Comparison of ENCODE assay signal across 8 mouse cellular contexts in the genomic region with DNA sequence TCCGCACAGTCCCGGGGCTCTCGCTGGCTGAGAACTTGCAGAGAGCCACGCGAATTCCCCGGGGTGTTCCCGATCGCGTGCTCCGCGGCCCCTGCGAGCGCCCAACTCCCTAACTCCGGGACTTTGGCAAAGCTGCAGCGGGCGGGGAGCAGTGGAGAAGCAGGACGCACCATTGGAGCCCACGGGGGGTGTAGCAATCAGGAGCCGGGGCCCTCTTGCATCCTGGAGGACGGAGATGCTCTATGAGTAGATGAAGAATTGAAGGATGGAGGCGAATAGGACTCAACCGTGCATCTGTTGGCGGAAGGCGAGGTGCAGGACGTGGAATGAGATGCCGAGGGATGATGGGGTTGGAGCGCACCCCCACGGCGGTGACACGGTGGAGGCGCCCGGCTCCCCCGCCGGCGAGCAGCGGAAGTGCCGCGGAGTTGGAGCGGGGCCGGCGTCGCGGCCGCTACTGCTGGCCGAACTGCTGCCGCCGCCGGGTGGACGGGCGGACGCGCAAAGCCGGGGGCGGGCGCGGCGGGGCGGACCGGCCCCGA. TPM values are rescaled to one million over a fixed set of nuclear protein-coding genes. Genes with fewer than 3 reads are reported as not detected.
A peak's percentile ranks its signal among the peaks of the same experiment; 100 is the strongest.
DNase-seq lines count a peak whose midpoint lies in the region; ATAC-seq and TF ChIP-seq lines count a peak whose summit lies in the region.

A gene (plus strand): TSS at position 425 of the 542 bp plus-strand sequence.

- WGBS in heart, embryonic 13.5 days = 1% methylated on average over 59 of the region's 60 CpGs
- WGBS in kidney, postnatal 0 days = under 1% methylated on average over 52 of the region's 60 CpGs
- WGBS in liver, embryonic 11.5 days = under 1% methylated on average over 55 of the region's 60 CpGs

- 0 out of 2 replicates have a peak, but pooled peaks cover 3% of the 10 kb centered on the region for H3K36me3 ChIP-seq in heart, embryonic 13.5 days
- H3K36me3 ChIP-seq in kidney, postnatal 0 days (ENCODE audit: insufficient read depth, low read length) = no peaks in the 10 kb centered on the region
- no peaks in the 10 kb centered on the region for H3K36me3 ChIP-seq in liver, embryonic 11.5 days (ENCODE audit: control insufficient read depth, insufficient read depth, low read length)
- H3K36me3 ChIP-seq in myocyte (ENCODE audit: control insufficient read depth, insufficient read depth) = no peaks in the 10 kb centered on the region

- peaks cover 30% of the 10 kb centered on the region for H3K79me2 ChIP-seq in myocyte (ENCODE audit: control insufficient read depth, insufficient read depth)

- H3K4me3 ChIP-seq in brown adipose tissue, adult 24 weeks (ENCODE audit: insufficient read depth, low read depth, low read length) = peak within 1 kb of the TSS; percentile 76
- peak within 1 kb of the TSS; percentile 82 for H3K4me3 ChIP-seq in heart, embryonic 13.5 days
- H3K4me3 ChIP-seq in kidney, postnatal 0 days (replicated peaks; ENCODE audit: low read depth, low read length) = peak within 1 kb of the TSS; percentile 82
- peak within 1 kb of the TSS; percentile 84 for H3K4me3 ChIP-seq in liver, embryonic 11.5 days (ENCODE audit: low read depth, low read length)
- H3K4me3 ChIP-seq in myocyte = peak within 1 kb of the TSS; percentile 77

- H3K9ac ChIP-seq in heart, embryonic 13.5 days = peak within 1 kb of the TSS; percentile 92
- H3K9ac ChIP-seq in kidney, postnatal 0 days (ENCODE audit: low read depth, low read length) = peak within 1 kb of the TSS; percentile 82
- peak within 1 kb of the TSS; percentile 90 for H3K9ac ChIP-seq in liver, embryonic 11.5 days (ENCODE audit: low read depth, low read length)

- TF ChIP-seq CTCF in kidney, postnatal 0 days (IDR thresholded peaks at IDR 0.05; ENCODE audit: low read depth) = peak; percentile 33; the same call in 1 of the 2 replicates

- H3ac ChIP-seq in myocyte (ENCODE audit: control insufficient read depth, insufficient read length) = peak within 1 kb of the TSS; percentile 64

- no peaks in the 10 kb centered on the region for H3K27me3 ChIP-seq in heart, embryonic 13.5 days (replicated peaks)
- no peaks in the 10 kb centered on the region for H3K27me3 ChIP-seq in kidney, postnatal 0 days (ENCODE audit: insufficient read depth, low read length)
- H3K27me3 ChIP-seq in liver, embryonic 11.5 days (replicated peaks; ENCODE audit: control insufficient read depth, insufficient read depth, low read length) = peaks cover 4% of the 10 kb centered on the region; the same call in 1 of the 2 replicates
- no peaks in the 10 kb centered on the region for H3K27me3 ChIP-seq in myocyte (ENCODE audit: control insufficient read depth, insufficient read depth, insufficient read length)

- peak within 1 kb of the TSS; percentile 98 for H3K4me2 ChIP-seq in heart, embryonic 13.5 days
- H3K4me2 ChIP-seq in kidney, postnatal 0 days (ENCODE audit: low read length) = peak within 1 kb of the TSS; percentile 96
- peak within 1 kb of the TSS; percentile 84 for H3K4me2 ChIP-seq in liver, embryonic 11.5 days
- H3K4me2 ChIP-seq in myocyte (ENCODE audit: low read depth) = peak within 1 kb of the TSS; percentile 92

- H3K27ac ChIP-seq in brown adipose tissue, adult 24 weeks (replicated peaks; ENCODE audit: low read depth, low read length) = peak within 1 kb of the TSS; percentile 91
- H3K27ac ChIP-seq in heart, embryonic 13.5 days (replicated peaks) = peak within 1 kb of the TSS; percentile 82
- peak within 1 kb of the TSS; percentile 60; the same call in 1 of the 2 replicates for H3K27ac ChIP-seq in kidney, postnatal 0 days
- peak within 1 kb of the TSS; percentile 26; the same call in 1 of the 2 replicates for H3K27ac ChIP-seq in liver, embryonic 11.5 days (ENCODE audit: low read depth, low read length)

- peak; percentile 81 for ATAC-seq in heart, embryonic 13.5 days (ENCODE audit: extremely low read depth, insufficient number of reproducible peaks, low FRiP score, low TSS enrichment)
- ATAC-seq in kidney, postnatal 0 days (replicated peaks; ENCODE audit: low FRiP score, low read depth) = peak; percentile 88
- ATAC-seq in liver, embryonic 11.5 days (replicated peaks; ENCODE audit: low FRiP score) = peak; percentile 87

- peak; percentile 94 for TF ChIP-seq POLR2A in myocyte (IDR thresholded peaks at IDR 0.05; ENCODE audit: insufficient read length, low read depth)

- DNase-seq in CD4-positive helper T cell, adult 2 months (ENCODE audit: low read depth, low spot score) = peak; percentile 87
- peak; percentile 54 for DNase-seq in fibroblast of lung, adult 2 months (ENCODE audit: low read depth)
- peak; percentile 96 for DNase-seq in kidney, postnatal 0 days (ENCODE audit: low spot score)
- peak; percentile 87 for DNase-seq in liver, embryonic 11.5 days (ENCODE audit: low spot score)
- peak; percentile 88 to 95 for DNase-seq in spleen, postnatal 4 days (ENCODE audit: low spot score in 2 of 2)

- no peaks in the 10 kb centered on the region for H3K9me3 ChIP-seq in heart, embryonic 13.5 days
- H3K9me3 ChIP-seq in kidney, postnatal 0 days (replicated peaks; ENCODE audit: low read length) = no peaks in the 10 kb centered on the region
- no peaks in the 10 kb centered on the region for H3K9me3 ChIP-seq in liver, embryonic 11.5 days (ENCODE audit: control insufficient read depth, low read length)

- peaks cover 6% of the 10 kb centered on the region; the same call in 1 of the 2 replicates for H3K4me1 ChIP-seq in brown adipose tissue, adult 24 weeks (ENCODE audit: control insufficient read depth, insufficient read depth, insufficient read length, low read length)
- H3K4me1 ChIP-seq in heart, embryonic 13.5 days = peaks cover 47% of the 10 kb centered on the region
- H3K4me1 ChIP-seq in kidney, postnatal 0 days (replicated peaks; ENCODE audit: insufficient read depth, low read length) = 0 out of 2 replicates have a peak, but pooled peaks cover 8% of the 10 kb centered on the region
- H3K4me1 ChIP-seq in liver, embryonic 11.5 days (replicated peaks; ENCODE audit: control insufficient read depth, insufficient read depth, low read length) = peaks cover 22% of the 10 kb centered on the region

TF ChIP-seq in myocyte, 11 proteins besides CTCF, POLR2A, EP300 and RAD21:
- TF ChIP-seq POLR2AphosphoS2 (IDR thresholded peaks at IDR 0.05; ENCODE audit: insufficient read length, low read depth) (peak; percentile 93), MYOG (IDR thresholded peaks at IDR 0.05; ENCODE audit: control insufficient read depth in 1 of 3, insufficient read depth in 1 of 3, insufficient read length in 2 of 3, low read depth in 2 of 3) (no peak), TCF3 (IDR thresholded peaks at IDR 0.05; ENCODE audit: insufficient read length, low read depth) (no peak), MYOD1 (IDR thresholded peaks at IDR 0.05; ENCODE audit: control insufficient read depth in 1 of 3, insufficient read length in 2 of 3, low read depth in 2 of 3) (peak in 1 of 3 experiments; percentile 42), MAX (IDR thresholded peaks at IDR 0.05; ENCODE audit: low read depth) (no peak)

RNA-seq across cellular contexts. Expression of the gene that starts here (rescaled TPM):
- 2.5 and 3.3 TPM in 2 replicates for polyA plus RNA-seq in brown adipose tissue, adult 24 weeks (2012; ENCODE audit: insufficient read depth, insufficient read length, missing spikeins)
- 10.3 and 11.4 TPM in 2 replicates for polyA plus RNA-seq in heart, embryonic 13.5 days (2015; fragmentation: Nextera tagmentation; extraction: Ambion mirVana)
- 18.4 and 19.2 TPM in 2 replicates for polyA plus RNA-seq in kidney, postnatal 0 days (2015; fragmentation: Nextera tagmentation; extraction: Ambion mirVana)
- 17.5 and 19.8 TPM in 2 replicates for polyA plus RNA-seq in liver, embryonic 11.5 days (2014; fragmentation: Nextera tagmentation; extraction: Ambion mirVana)
- 27.2 TPM for polyA plus RNA-seq in myocyte (2012; fragmentation: generic; extraction: Trizol)

Comparison
In these comparisons a context has a peak if more than half of its experiments do, and no peak if none do; other contexts are left out.
1. Peak in every context shown above with its lines: DNase-seq, ATAC-seq, H3K4me3 ChIP-seq and H3K27ac ChIP-seq.
2. H3K27ac ChIP-seq: peak in every context shown above with its lines; median percentile 91 in brown adipose tissue, adult 24 weeks; 82 in heart, embryonic 13.5 days; 60 in kidney, postnatal 0 days; 26 in liver, embryonic 11.5 days.